Mouse (Mus musculus) MEL (cell line): Measurements from ENCODE around the gene Nbas.

Source experiments
- CTCF ChIP-seq, 3 experiments: IDR thresholded peaks in 2 of 3; conservative IDR thresholded peaks in 1 of 3; 2 replicates each; pipeline ENCODE4 v1.5.1; 2011 to 2012; ENCODE audit warnings: low read length in 3 of 3, low read depth in 2 of 3, mild to moderate bottlenecking in 2 of 3, improper control_type of control experiment in 1 of 3, inconsistent platforms in 1 of 3, mixed read lengths in 1 of 3, moderate library complexity in 1 of 3; ENCODE audit not compliant: control insufficient read depth in 1 of 3, insufficient read depth in 1 of 3, poor library complexity in 1 of 3, severe bottlenecking in 1 of 3
- MAFK ChIP-seq: IDR thresholded peaks from 2 replicates; pipeline ENCODE4 v1.6.1; 2011; ENCODE audit warnings: low read depth, mild to moderate bottlenecking, low read length, improper control_type of control experiment, borderline replicate concordance
- RAD21 ChIP-seq: IDR thresholded peaks from 2 replicates; pipeline ENCODE4 v1.6.1; 2011; ENCODE audit warnings: mild to moderate bottlenecking, low read depth, low read length, improper control_type of control experiment

GRCm38 (mm10) chr12:13418651-13419050, 149.7 kb downstream of the Nbas start:
- TF ChIP-seq MAFK (no peak), RAD21 (no peak), CTCF (IDR thresholded peaks at IDR 0.05 in 2 of 3, conservative IDR thresholded peaks at IDR 0.05 in 1 of 3; ENCODE audit: control insufficient read depth in 1 of 3, insufficient read depth in 1 of 3, low read depth in 2 of 3, low read length in 3 of 3, poor library complexity in 1 of 3, severe bottlenecking in 1 of 3) (no peak)
